Mouse (Mus musculus) embryonic facial prominence, embryonic 12.5 days (tissue): Measurements from ENCODE around the gene Golm1. TPM values are rescaled to one million over a fixed set of nuclear protein-coding genes. Genes with fewer than 3 reads are reported as not detected.

ENCODE experiments used
- ATAC-seq: fragments of 200-750 bp; cut with Nextera tagmentation; 2 replicates; pipeline ENCODE4 v1.8.0; 2017; ENCODE audit not compliant: insufficient number of reproducible peaks, insufficient read depth, low FRiP score, low TSS enrichment
- H3K27ac ChIP-seq: fragments of 300-500 bp; sonication (generic); 2 replicates; pipeline ENCODE4 v1.5.1; 2016; ENCODE audit warnings: mild to moderate bottlenecking
- H3K27me3 ChIP-seq: fragments of 300-500 bp; sonication (generic); 2 replicates; pipeline ENCODE4 v1.6.1; 2016; ENCODE audit warnings: mild to moderate bottlenecking, moderate library complexity
- H3K36me3 ChIP-seq: fragments of 300-500 bp; sonication (generic); 2 replicates; pipeline ENCODE4 v1.6.1; 2016; ENCODE audit warnings: mild to moderate bottlenecking
- H3K4me1 ChIP-seq: fragments of 300-500 bp; sonication (generic); 2 replicates; pipeline ENCODE4 v1.6.1; 2016
- H3K4me2 ChIP-seq: fragments of 300-500 bp; sonication (generic); replicated peaks from 2 replicates; pipeline ENCODE4 v1.6.1; 2016; ENCODE audit warnings: mild to moderate bottlenecking, moderate library complexity
- H3K4me3 ChIP-seq: fragments of 300-500 bp; sonication (generic); 2 replicates; pipeline ENCODE4 v1.5.1; 2016; ENCODE audit warnings: mild to moderate bottlenecking
- H3K9ac ChIP-seq: fragments of 300-500 bp; sonication (generic); 2 replicates; pipeline ENCODE4 v1.6.1; 2016; ENCODE audit warnings: mild to moderate bottlenecking, moderate library complexity
- H3K9me3 ChIP-seq: fragments of 300-500 bp; sonication (generic); 2 replicates; pipeline ENCODE4 v1.6.1; 2016; ENCODE audit warnings: mild to moderate bottlenecking, moderate library complexity
- WGBS: fragments of 180-500 bp; shearing (Covaris S2); methylation state at CpG from one replicate; pipeline ENCODE4 v1.1.7; 2016; 5-methylcytosine and 5-hydroxymethylcytosine counted together
- polyA plus RNA-seq: library from polyadenylated mRNA; unstranded; fragments of >200 nt; fragmentation: Nextera tagmentation; extraction: Ambion mirVana; gene quantifications from 2 replicates; pipeline ENCODE4 v1.2.1, GENCODE M21; 2016

The Golm1 gene
- polyA plus RNA-seq, 1 experiment from 2014 or later, result 62.6 TPM

- Histone ChIP-seq H3K27me3 (no peaks in the 10 kb centered on the region), H3K4me2 (no peak overlapping the region), H3K9me3 (no peaks in the 10 kb centered on the region), H3K36me3 (peaks cover 75% of the 10 kb centered on the region), H3K27ac (no peak overlapping the region), H3K9ac (no peak overlapping the region), H3K4me1 (no peaks in the 10 kb centered on the region), H3K4me3 (no peak overlapping the region)
- ATAC-seq, result no peak
- 87% methylated on average over 6 of the region's 6 CpGs for WGBS
Observed at GRCm38 (mm10) chr13:59640178-59640440, 35.5 kb downstream of the Golm1 start.

- peaks cover 77% of the 10 kb centered on the region for H3K36me3 ChIP-seq
Observed at GRCm38 (mm10) chr13:59639368-59640177, 36.0 kb downstream of the Golm1 start.

GRCm38 (mm10) chr13:59637800-59638199 lies 37.8 kb downstream of the Golm1 start:
- H3K4me3 ChIP-seq, result no peak overlapping the region
- H3K27me3 ChIP-seq, result no peaks in the 10 kb centered on the region
- no peak overlapping the region for H3K4me2 ChIP-seq
- no peaks in the 10 kb centered on the region for H3K4me1 ChIP-seq
- no peak for ATAC-seq
- H3K9ac ChIP-seq, result no peak overlapping the region
- peaks cover 88% of the 10 kb centered on the region for H3K36me3 ChIP-seq
- WGBS, result 94% methylated on average over 7 of the region's 7 CpGs
- no peaks in the 10 kb centered on the region for H3K9me3 ChIP-seq
- no peak overlapping the region for H3K27ac ChIP-seq

More at GRCm38 (mm10) chr13:59639368-59640177, 36.0 kb downstream of the Golm1 start:
- Histone ChIP-seq H3K9ac (no peak overlapping the region), H3K4me1 (no peaks in the 10 kb centered on the region), H3K4me2 (no peak overlapping the region), H3K4me3 (no peak overlapping the region), H3K9me3 (no peaks in the 10 kb centered on the region), H3K27ac (no peak overlapping the region), H3K27me3 (no peaks in the 10 kb centered on the region)
- WGBS, result 85% methylated on average over 16 of the region's 16 CpGs
- ATAC-seq, result no peak

GRCm38 (mm10) chr13:59634637-59635036 lies 41.0 kb downstream of the Golm1 start:
- H3K36me3 ChIP-seq, result peaks cover 97% of the 10 kb centered on the region

GRCm38 (mm10) chr13:59626739-59627138 lies 48.9 kb downstream of the Golm1 start:
- no peak for ATAC-seq
- Histone ChIP-seq H3K9ac (no peak overlapping the region), H3K27ac (no peak overlapping the region), H3K4me1 (no peaks in the 10 kb centered on the region), H3K4me2 (no peak overlapping the region), H3K9me3 (no peaks in the 10 kb centered on the region), H3K27me3 (no peaks in the 10 kb centered on the region), H3K4me3 (no peak overlapping the region), H3K36me3 (peaks cover 82% of the 10 kb centered on the region)
- WGBS, result 86% methylated on average over 7 of the region's 7 CpGs

More at GRCm38 (mm10) chr13:59634637-59635036, 41.0 kb downstream of the Golm1 start:
- Histone ChIP-seq H3K9ac (no peak overlapping the region), H3K4me1 (no peaks in the 10 kb centered on the region), H3K4me2 (no peak overlapping the region), H3K27ac (no peak overlapping the region), H3K4me3 (no peak overlapping the region), H3K9me3 (no peaks in the 10 kb centered on the region), H3K27me3 (no peaks in the 10 kb centered on the region)
- ATAC-seq, result no peak
- 76% methylated on average over 5 of the region's 5 CpGs for WGBS

GRCm38 (mm10) chr13:59624903-59625302 lies 50.7 kb downstream of the Golm1 start:
- Histone ChIP-seq H3K4me2 (no peak overlapping the region), H3K4me3 (no peak overlapping the region), H3K9me3 (no peaks in the 10 kb centered on the region), H3K27ac (0 out of 2 replicates have a peak overlapping the region, but pooled peaks have one; percentile 12), H3K36me3 (peaks cover 82% of the 10 kb centered on the region), H3K27me3 (no peaks in the 10 kb centered on the region), H3K9ac (no peak overlapping the region), H3K4me1 (no peaks in the 10 kb centered on the region)
- ATAC-seq, result no peak
- 79% methylated on average over 5 of the region's 5 CpGs for WGBS

- WGBS, result 77% methylated on average over 3 of the region's 3 CpGs
- Histone ChIP-seq H3K36me3 (peaks cover 79% of the 10 kb centered on the region), H3K4me3 (no peak overlapping the region), H3K9ac (no peak overlapping the region), H3K27ac (no peak overlapping the region), H3K9me3 (no peaks in the 10 kb centered on the region), H3K27me3 (no peaks in the 10 kb centered on the region), H3K4me2 (no peak overlapping the region), H3K4me1 (no peaks in the 10 kb centered on the region)
- no peak for ATAC-seq
Observed at GRCm38 (mm10) chr13:59624389-59624788, 51.2 kb downstream of the Golm1 start.

- Histone ChIP-seq H3K4me1 (no peaks in the 10 kb centered on the region), H3K27ac (no peak overlapping the region), H3K9me3 (no peaks in the 10 kb centered on the region), H3K4me2 (no peak overlapping the region), H3K4me3 (no peak overlapping the region), H3K9ac (no peak overlapping the region), H3K36me3 (peaks cover 76% of the 10 kb centered on the region), H3K27me3 (no peaks in the 10 kb centered on the region)
- 90% methylated on average over 7 of the region's 7 CpGs for WGBS
- ATAC-seq, result no peak
Observed at GRCm38 (mm10) chr13:59621643-59622489, 53.7 kb downstream of the Golm1 start.

GRCm38 (mm10) chr13:59618463-59618862 lies 57.1 kb downstream of the Golm1 start:
- Histone ChIP-seq H3K4me2 (no peak overlapping the region), H3K4me1 (no peaks in the 10 kb centered on the region), H3K4me3 (no peak overlapping the region), H3K9ac (no peak overlapping the region), H3K9me3 (no peaks in the 10 kb centered on the region), H3K36me3 (peaks cover 71% of the 10 kb centered on the region), H3K27me3 (no peaks in the 10 kb centered on the region), H3K27ac (no peak overlapping the region)
- 90% methylated on average over 6 of the region's 6 CpGs for WGBS
- ATAC-seq, result no peak

GRCm38 (mm10) chr13:59615554-59615953 lies 60.1 kb downstream of the Golm1 start:
- Histone ChIP-seq H3K36me3 (peaks cover 57% of the 10 kb centered on the region), H3K9ac (no peak overlapping the region)

GRCm38 (mm10) chr13:59615152-59615551 lies 60.5 kb downstream of the Golm1 start:
- H3K4me1 ChIP-seq, result no peaks in the 10 kb centered on the region
- no peaks in the 10 kb centered on the region for H3K27me3 ChIP-seq
- H3K4me2 ChIP-seq, result no peak overlapping the region
- 91% methylated on average over 4 of the region's 4 CpGs for WGBS
- no peaks in the 10 kb centered on the region for H3K9me3 ChIP-seq
- no peak for ATAC-seq
- peaks cover 53% of the 10 kb centered on the region for H3K36me3 ChIP-seq
- H3K27ac ChIP-seq, result no peak overlapping the region
- H3K4me3 ChIP-seq, result no peak overlapping the region
- H3K9ac ChIP-seq, result no peak overlapping the region

More at GRCm38 (mm10) chr13:59615554-59615953, 60.1 kb downstream of the Golm1 start:
- H3K4me1 ChIP-seq, result no peaks in the 10 kb centered on the region
- no peak overlapping the region for H3K4me3 ChIP-seq
- ATAC-seq, result no peak
- H3K9me3 ChIP-seq, result no peaks in the 10 kb centered on the region
- 86% methylated on average over 4 of the region's 4 CpGs for WGBS
- H3K27ac ChIP-seq, result no peak overlapping the region
- H3K4me2 ChIP-seq, result no peak overlapping the region
- H3K27me3 ChIP-seq, result no peaks in the 10 kb centered on the region

GRCm38 (mm10) chr13:59613868-59614267 lies 61.7 kb downstream of the Golm1 start:
- no peaks in the 10 kb centered on the region for H3K27me3 ChIP-seq
- H3K4me1 ChIP-seq, result no peaks in the 10 kb centered on the region
- H3K4me2 ChIP-seq, result no peak overlapping the region
- H3K4me3 ChIP-seq, result no peak overlapping the region
- no peak overlapping the region for H3K9ac ChIP-seq
- H3K9me3 ChIP-seq, result no peaks in the 10 kb centered on the region
- H3K36me3 ChIP-seq, result peaks cover 54% of the 10 kb centered on the region
- no peak overlapping the region for H3K27ac ChIP-seq
- ATAC-seq, result no peak
- WGBS, result 81% methylated on average over 4 of the region's 4 CpGs
